Mouse (Mus musculus) cortical plate, adult 2 months (tissue): ENCODE results near the gene Ndrg4. TPM values are rescaled to one million over a fixed set of nuclear protein-coding genes. Genes with fewer than 3 reads are reported as not detected.

Source experiments
- H3K27ac ChIP-seq: fragments of 200-500 bp; 2 replicates; pipeline ENCODE4 v1.5.1; 2012; ENCODE audit warnings: low read length, control low read depth, inconsistent platforms; ENCODE audit not compliant: insufficient read depth
- H3K4me1 ChIP-seq: fragments of 200-500 bp; 2 replicates; pipeline ENCODE4 v1.6.1; 2011; ENCODE audit warnings: low read length; ENCODE audit not compliant: control insufficient read depth, insufficient read depth
- H3K4me3 ChIP-seq: fragments of 200-500 bp; 2 replicates; pipeline ENCODE4 v1.5.1; 2011; ENCODE audit warnings: mild to moderate bottlenecking, low read length, control low read depth; ENCODE audit not compliant: insufficient read depth
- CTCF ChIP-seq: fragments of 200-500 bp; IDR thresholded peaks from 2 replicates; pipeline ENCODE4 v1.5.1; 2011; ENCODE audit warnings: mild to moderate bottlenecking, control low read depth, low read length; ENCODE audit not compliant: insufficient read depth; ENCODE audit errors: extremely low read depth
- POLR2A ChIP-seq: fragments of 200-500 bp; IDR thresholded peaks from 2 replicates; pipeline ENCODE4 v1.6.1; 2011; ENCODE audit warnings: mild to moderate bottlenecking, low read length, control low read depth; ENCODE audit not compliant: insufficient read depth; ENCODE audit errors: extremely low read depth
- polyA plus RNA-seq: library from polyadenylated mRNA; depleted of rRNA; stranded (reverse); fragments of >200 nt; gene quantifications from 2 replicates; pipeline ENCODE4 v1.2.3, GENCODE M21; 2012

Ndrg4 gene
- polyA plus RNA-seq, 1 experiment = 1,995 TPM

- peaks cover 3% of the 10 kb centered on the region; the same call in 1 of the 2 replicates for H3K4me1 ChIP-seq
- H3K27ac ChIP-seq = no peak overlapping the region
- no peak overlapping the region for H3K4me3 ChIP-seq
- TF ChIP-seq POLR2A (no peak), CTCF (no peak)
Measured at GRCm38 (mm10) chr8:95714367-95714766, 37.6 kb downstream of the Ndrg4 start.

GRCm38 (mm10) chr8:95714837-95715413, 38.1 kb downstream of the Ndrg4 start:
- TF ChIP-seq CTCF (no peak), POLR2A (no peak)
- Histone ChIP-seq H3K4me1 (peaks cover 3% of the 10 kb centered on the region; the same call in 1 of the 2 replicates), H3K4me3 (peak overlapping the region; percentile 45; the same call in 1 of the 2 replicates), H3K27ac (no peak overlapping the region)

GRCm38 (mm10) chr8:95715676-95716531, 39.1 kb downstream of the Ndrg4 start, which contains the start of gene Setd6:
Gene Setd6 (plus strand): TSS chr8:95715881.
- Histone ChIP-seq H3K4me1 (peaks cover 3% of the 10 kb centered on the region; the same call in 1 of the 2 replicates), H3K27ac (no peak within 1 kb of the TSS), H3K4me3 (peak within 1 kb of the TSS; percentile 45)
- peak; percentile 41; the same call in 1 of the 2 replicates for TF ChIP-seq POLR2A
- TF ChIP-seq CTCF = no peak

GRCm38 (mm10) chr8:95716546-95717335, 40.0 kb downstream of the Ndrg4 start:
- peak overlapping the region; percentile 45 for H3K4me3 ChIP-seq
- peaks cover 3% of the 10 kb centered on the region; the same call in 1 of the 2 replicates for H3K4me1 ChIP-seq
- H3K27ac ChIP-seq = no peak overlapping the region
- TF ChIP-seq POLR2A (no peak), CTCF (no peak)

GRCm38 (mm10) chr8:95727625-95728024, 50.8 kb downstream of the Ndrg4 start:
- no peak overlapping the region for H3K27ac ChIP-seq
- TF ChIP-seq CTCF (no peak), POLR2A (no peak)

GRCm38 (mm10) chr8:95738596-95738995, 61.8 kb downstream of the Ndrg4 start:
- Histone ChIP-seq H3K4me3 (no peak overlapping the region), H3K27ac (no peak overlapping the region), H3K4me1 (no peaks in the 10 kb centered on the region)
- TF ChIP-seq POLR2A (no peak), CTCF (peak; percentile 31; the same call in 1 of the 2 replicates)

More at GRCm38 (mm10) chr8:95727625-95728024, 50.8 kb downstream of the Ndrg4 start:
- Histone ChIP-seq H3K4me1 (no peaks in the 10 kb centered on the region), H3K4me3 (no peak overlapping the region)

- Histone ChIP-seq H3K4me3 (no peak overlapping the region), H3K27ac (no peak overlapping the region), H3K4me1 (no peaks in the 10 kb centered on the region)
- TF ChIP-seq POLR2A = no peak
- TF ChIP-seq CTCF = no peak
Measured at GRCm38 (mm10) chr8:95741732-95742131, 65.0 kb downstream of the Ndrg4 start.

GRCm38 (mm10) chr8:95748028-95748427, 71.2 kb downstream of the Ndrg4 start:
- no peaks in the 10 kb centered on the region for H3K4me1 ChIP-seq
- H3K27ac ChIP-seq = no peak overlapping the region
- TF ChIP-seq CTCF = no peak
- no peak for TF ChIP-seq POLR2A
- no peak overlapping the region for H3K4me3 ChIP-seq

- TF ChIP-seq POLR2A (no peak), CTCF (no peak)
- H3K4me3 ChIP-seq = no peak overlapping the region
- H3K4me1 ChIP-seq = no peaks in the 10 kb centered on the region
- no peak overlapping the region for H3K27ac ChIP-seq
Measured at GRCm38 (mm10) chr8:95751924-95752323, 75.1 kb downstream of the Ndrg4 start.

- no peaks in the 10 kb centered on the region for H3K4me1 ChIP-seq
Measured at GRCm38 (mm10) chr8:95760323-95760722, 83.5 kb downstream of the Ndrg4 start.

More at GRCm38 (mm10) chr8:95760323-95760722, 83.5 kb downstream of the Ndrg4 start:
- H3K4me3 ChIP-seq = no peak overlapping the region
- no peak for TF ChIP-seq CTCF
- H3K27ac ChIP-seq = no peak overlapping the region
